Mouse (Mus musculus): ENCODE data around the gene Gzmc.

GRCm38 (mm10) chr14:56234556-56234955, at the start of gene Gzmc:
- no peak for TF ChIP-seq CTCF (IDR thresholded peaks at IDR 0.05; ENCODE audit: extremely low read depth, insufficient read depth, low read length)
- TF ChIP-seq POLR2A (IDR thresholded peaks at IDR 0.05; ENCODE audit: extremely low read depth, insufficient read depth, low read length), result no peak

All from cortical plate, adult 2 months (tissue).